Mouse (Mus musculus): Measurements from ENCODE around the gene Rps24. TPM values are rescaled to one million over a fixed set of nuclear protein-coding genes. Genes with fewer than 3 reads are reported as not detected.
"Not testable (repeated sequence)": the region's sequence is repeated elsewhere in the genome, so short reads cannot be mapped to it uniquely, and the experiment has no call there.

Rps24 gene
- polyA plus RNA-seq (2015; fragmentation: Nextera tagmentation; extraction: Ambion mirVana), result 573 and 590 TPM in 2 replicates

DNA sequence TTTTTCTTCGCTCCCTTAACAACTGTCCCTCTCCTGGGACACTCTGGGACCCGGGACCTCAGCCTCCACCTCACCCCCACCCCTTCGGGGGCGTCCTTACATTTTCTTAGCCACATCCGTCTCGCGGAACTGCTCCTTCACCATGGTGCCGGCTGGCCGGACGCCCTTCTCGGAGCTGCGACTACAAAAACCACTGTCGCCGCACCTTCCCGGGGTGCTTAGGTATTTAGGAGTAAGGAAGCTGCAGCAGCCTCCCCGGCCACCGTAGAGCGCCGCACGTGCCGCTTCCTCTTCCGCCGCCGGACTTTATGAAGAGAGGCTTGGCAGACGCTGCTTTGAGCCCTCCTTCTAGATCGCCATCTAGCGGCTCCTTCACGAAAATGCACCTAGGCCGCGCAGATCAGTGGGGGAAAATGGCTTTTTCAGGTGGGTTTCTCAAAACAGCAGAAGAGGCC is at the start of gene Rps24, which contains the start of gene Polr3a:
Gene Rps24, plus strand, starts transcription at position 353 of the 455 bp plus-strand sequence.
Gene Polr3a, minus strand, starts transcription at position 286 of the 455 bp plus-strand sequence.
- peaks cover 25% of the 10 kb centered on the region for H3K36me3 ChIP-seq
- no peaks in the 10 kb centered on the region for H3K9me3 ChIP-seq (replicated peaks)
- peak within 1 kb of the TSS; percentile 87 for H3K9ac ChIP-seq (replicated peaks)
- H3K27ac ChIP-seq (replicated peaks), result peak within 1 kb of the TSS; percentile 66
- under 1% methylated on average over 30 of the region's 30 CpGs for WGBS
- peak within 1 kb of the TSS; percentile 78 for H3K4me2 ChIP-seq
- H3K4me3 ChIP-seq (replicated peaks), result peak within 1 kb of the TSS; percentile 89
- ATAC-seq (ENCODE audit: low FRiP score), result peak; percentile 62
- peaks cover 25% of the 10 kb centered on the region for H3K4me1 ChIP-seq
- H3K27me3 ChIP-seq (replicated peaks), result no peaks in the 10 kb centered on the region

GRCm38 (mm10) chr14:24443529-24443928 is 43.4 kb upstream of the Rps24 start:
- 91% methylated on average over 4 of the region's 4 CpGs for WGBS
- not testable (repeated sequence) for H3K9me3 ChIP-seq (replicated peaks); H3K9ac ChIP-seq (replicated peaks); H3K27me3 ChIP-seq (replicated peaks); H3K4me3 ChIP-seq (replicated peaks); H3K27ac ChIP-seq (replicated peaks); H3K4me1 ChIP-seq; ATAC-seq (ENCODE audit: low FRiP score); H3K4me2 ChIP-seq
- peaks cover 22% of the 10 kb centered on the region for H3K36me3 ChIP-seq

DNA sequence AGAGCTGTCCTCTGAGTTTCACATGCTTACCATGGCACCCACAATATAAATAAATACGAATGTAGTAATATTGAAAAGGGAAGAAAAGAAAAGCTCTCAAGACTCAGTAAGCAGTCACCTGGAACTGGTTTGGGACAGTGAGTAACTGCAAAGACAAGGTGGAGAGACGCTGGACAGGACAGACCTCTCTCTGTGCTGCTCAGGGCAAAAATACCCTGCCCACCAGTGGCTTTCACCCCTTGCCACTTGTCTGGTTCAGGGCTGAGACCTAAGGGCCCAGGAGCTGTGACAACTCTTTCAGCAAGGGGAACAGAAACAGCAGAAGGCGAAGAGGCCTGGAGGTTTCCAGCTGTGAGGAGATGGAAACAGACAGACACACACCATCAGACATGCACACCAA is 28.7 kb upstream of the Rps24 start:
- H3K27ac ChIP-seq (replicated peaks), result no peak overlapping the region
- 90% methylated on average over 3 of the region's 3 CpGs for WGBS
- no peaks in the 10 kb centered on the region for H3K9me3 ChIP-seq (replicated peaks)
- no peaks in the 10 kb centered on the region for H3K27me3 ChIP-seq (replicated peaks)
- no peak overlapping the region for H3K4me3 ChIP-seq (replicated peaks)
- no peak overlapping the region for H3K4me2 ChIP-seq
- no peak overlapping the region for H3K9ac ChIP-seq (replicated peaks)
- peaks cover 99% of the 10 kb centered on the region for H3K36me3 ChIP-seq
- ATAC-seq (ENCODE audit: low FRiP score), result no peak
- H3K4me1 ChIP-seq, result no peaks in the 10 kb centered on the region

DNA sequence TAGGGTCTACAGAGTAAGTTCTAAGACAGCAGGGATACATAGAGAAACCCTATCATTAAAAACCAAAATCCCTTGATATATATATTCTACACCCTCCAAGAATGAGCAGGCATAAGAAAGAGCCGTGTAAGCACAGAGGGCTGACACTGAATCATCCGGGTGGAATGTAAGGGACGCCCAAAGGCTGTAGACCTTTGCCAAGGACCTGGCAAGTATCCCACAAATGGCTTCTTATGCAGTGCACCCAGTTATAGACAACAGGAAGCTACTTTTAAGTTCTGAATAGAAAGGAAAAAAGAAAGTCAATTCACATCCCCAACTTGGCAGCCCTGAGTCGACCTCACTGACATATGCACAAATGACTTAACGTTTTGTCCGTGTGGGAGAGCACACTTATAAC is 18.1 kb upstream of the Rps24 start:
- H3K36me3 ChIP-seq, result peaks cover 97% of the 10 kb centered on the region
- no peaks in the 10 kb centered on the region for H3K4me1 ChIP-seq
- ATAC-seq (ENCODE audit: low FRiP score), result no peak
- no peaks in the 10 kb centered on the region for H3K9me3 ChIP-seq (replicated peaks)
- H3K27me3 ChIP-seq (replicated peaks), result no peaks in the 10 kb centered on the region
- WGBS, result 89% methylated on average over 6 of the region's 6 CpGs
- no peak overlapping the region for H3K27ac ChIP-seq (replicated peaks)
- no peak overlapping the region for H3K4me2 ChIP-seq
- no peak overlapping the region for H3K9ac ChIP-seq (replicated peaks)
- H3K4me3 ChIP-seq (replicated peaks), result no peak overlapping the region

- 9% methylated on average over 13 of the region's 13 CpGs for WGBS
- Histone ChIP-seq H3K9ac (replicated peaks) (peak overlapping the region; percentile 87), H3K9me3 (replicated peaks) (no peaks in the 10 kb centered on the region), H3K4me2 (peak overlapping the region; percentile 78), H3K27ac (replicated peaks) (peak overlapping the region; percentile 66; the same call in 1 of the 2 replicates), H3K4me1 (peaks cover 20% of the 10 kb centered on the region), H3K4me3 (replicated peaks) (peak overlapping the region; percentile 89), H3K27me3 (replicated peaks) (no peaks in the 10 kb centered on the region), H3K36me3 (peaks cover 30% of the 10 kb centered on the region)
- ATAC-seq (ENCODE audit: low FRiP score), result 0 out of 2 replicates have a peak, but pooled peaks have one; percentile 6
Measured at GRCm38 (mm10) chr14:24486241-24486767, 621 bp upstream of the Rps24 start.

DNA sequence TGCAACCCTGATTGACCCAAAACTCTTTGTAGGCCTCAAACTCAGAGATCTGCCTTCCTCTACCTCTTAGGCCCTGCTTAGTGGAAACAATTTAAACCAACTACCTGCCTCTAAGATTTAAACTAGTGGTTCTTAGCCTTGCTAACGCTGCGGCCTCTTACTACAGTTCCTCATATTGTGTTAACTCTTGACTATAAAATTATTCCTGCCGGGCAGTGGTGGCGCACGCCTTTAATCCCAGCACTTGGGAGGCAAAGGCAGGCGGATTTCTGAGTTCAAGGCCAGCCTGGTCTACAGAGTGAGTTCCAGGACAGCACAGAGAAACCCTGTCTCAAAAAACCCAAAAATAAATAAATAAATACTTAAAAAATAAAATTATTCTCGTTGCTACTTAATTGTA is 2.8 kb downstream of the Rps24 start:
- not testable (repeated sequence) for H3K9ac ChIP-seq (replicated peaks); H3K9me3 ChIP-seq (replicated peaks); H3K27me3 ChIP-seq (replicated peaks); H3K27ac ChIP-seq (replicated peaks); ATAC-seq (ENCODE audit: low FRiP score)
- peaks cover 52% of the 10 kb centered on the region for H3K4me1 ChIP-seq
- peak overlapping the region; percentile 70; the same call in 1 of the 2 replicates for H3K4me3 ChIP-seq (replicated peaks)
- H3K4me2 ChIP-seq, result 0 out of 2 replicates have a peak overlapping the region, but pooled peaks have one; percentile 66
- 93% methylated on average over 7 of the region's 7 CpGs for WGBS
- H3K36me3 ChIP-seq, result peaks cover 27% of the 10 kb centered on the region

DNA sequence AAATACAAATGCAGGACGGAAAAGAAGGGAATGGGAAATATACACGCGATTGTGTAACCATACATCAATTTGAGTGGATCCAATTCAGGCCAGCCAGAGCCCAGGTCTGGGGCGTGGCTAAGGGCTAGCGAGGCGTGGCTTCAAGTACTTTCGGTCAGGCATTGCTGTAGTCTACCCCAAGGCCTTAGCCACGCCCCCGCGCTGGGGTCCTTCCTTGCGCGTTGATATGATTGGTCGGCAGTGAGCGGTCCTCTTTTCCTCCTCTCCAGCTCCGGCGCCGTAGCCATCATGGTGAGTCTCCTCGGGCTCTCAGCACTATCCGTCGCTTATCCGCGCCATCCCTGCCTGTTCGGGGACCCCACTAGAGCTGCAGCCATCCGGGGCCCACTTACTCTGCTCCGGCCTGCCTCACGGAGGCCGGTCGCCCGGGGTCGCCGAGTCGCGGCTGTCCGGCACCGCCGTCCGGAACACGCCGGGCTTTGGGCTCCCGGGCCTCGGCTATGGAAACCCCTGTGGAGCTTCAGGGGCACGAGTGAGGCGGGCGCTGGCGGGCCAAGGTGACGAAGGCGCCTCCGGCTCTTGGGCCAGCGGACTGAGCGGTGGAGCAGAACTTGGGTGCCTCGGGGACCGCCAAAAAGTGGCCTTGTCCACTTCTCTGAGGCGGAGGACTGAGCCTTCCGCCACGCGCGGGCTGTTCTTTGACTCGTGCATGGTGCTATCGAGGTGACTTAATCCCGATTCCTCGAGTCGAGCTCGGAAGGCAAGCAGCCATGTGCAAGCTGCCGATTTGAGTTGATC is 3.7 kb downstream of the Rps24 start:
- Histone ChIP-seq H3K4me1 (peaks cover 48% of the 10 kb centered on the region), H3K36me3 (peaks cover 33% of the 10 kb centered on the region), H3K4me2 (peak overlapping the region; percentile 66), H3K9me3 (replicated peaks) (no peaks in the 10 kb centered on the region), H3K9ac (replicated peaks) (peak overlapping the region; percentile 83), H3K27me3 (replicated peaks) (no peaks in the 10 kb centered on the region), H3K27ac (replicated peaks) (peak overlapping the region; percentile 84), H3K4me3 (replicated peaks) (peak overlapping the region; percentile 70)
- ATAC-seq (ENCODE audit: low FRiP score), result peak; percentile 92
- under 1% methylated on average over 64 of the region's 64 CpGs for WGBS

DNA sequence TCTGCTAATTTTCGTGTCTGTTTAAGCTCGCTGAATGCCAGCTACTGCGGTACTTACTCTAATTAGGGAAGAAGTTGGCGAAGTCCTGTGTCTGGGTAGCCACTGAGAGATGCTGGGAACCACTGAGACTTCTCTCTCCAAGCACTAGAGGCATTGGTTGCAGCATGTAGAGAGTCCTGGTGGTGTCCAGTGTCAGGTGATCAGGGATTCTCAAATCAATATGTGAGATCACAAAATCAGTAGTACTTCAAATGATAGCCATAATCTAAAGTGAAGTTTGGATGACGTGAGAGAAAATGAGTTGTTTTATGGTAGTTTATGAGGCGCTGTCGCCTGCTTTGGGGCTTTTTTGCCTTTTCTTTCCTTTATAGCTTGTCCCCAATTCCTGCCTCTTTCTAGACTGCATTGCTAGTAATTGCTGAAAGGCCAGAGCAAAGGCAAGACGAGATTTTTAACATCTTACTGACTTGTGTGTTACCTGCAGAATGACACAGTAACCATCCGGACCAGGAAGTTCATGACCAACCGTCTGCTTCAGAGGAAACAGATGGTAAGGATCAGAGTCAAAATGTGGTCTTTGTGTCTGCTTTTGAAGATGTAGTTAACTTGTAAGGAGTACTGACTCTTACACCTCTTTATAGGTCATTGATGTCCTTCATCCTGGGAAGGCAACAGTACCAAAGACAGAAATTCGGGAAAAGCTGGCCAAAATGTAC is 4.5 kb downstream of the Rps24 start:
- Histone ChIP-seq H3K27ac (replicated peaks) (peak overlapping the region; percentile 84), H3K4me3 (replicated peaks) (peak overlapping the region; percentile 70), H3K4me1 (peaks cover 41% of the 10 kb centered on the region), H3K4me2 (peak overlapping the region; percentile 66), H3K36me3 (peaks cover 41% of the 10 kb centered on the region), H3K9me3 (replicated peaks) (no peaks in the 10 kb centered on the region), H3K27me3 (replicated peaks) (no peaks in the 10 kb centered on the region), H3K9ac (replicated peaks) (peak overlapping the region; percentile 83)
- ATAC-seq (ENCODE audit: low FRiP score), result peak; percentile 21; the same call in 1 of the 2 replicates
- 4% methylated on average over 11 of the region's 11 CpGs for WGBS

- no peak for ATAC-seq (ENCODE audit: low FRiP score)
- H3K36me3 ChIP-seq, result peaks cover 59% of the 10 kb centered on the region
- no peak overlapping the region for H3K4me3 ChIP-seq (replicated peaks)
- no peak overlapping the region for H3K9ac ChIP-seq (replicated peaks)
- H3K4me1 ChIP-seq, result peaks cover 41% of the 10 kb centered on the region
- 91% methylated on average over 9 of the region's 9 CpGs for WGBS
- H3K9me3 ChIP-seq (replicated peaks), result no peaks in the 10 kb centered on the region
- H3K27me3 ChIP-seq (replicated peaks), result no peaks in the 10 kb centered on the region
- no peak overlapping the region for H3K27ac ChIP-seq (replicated peaks)
- H3K4me2 ChIP-seq, result 0 out of 2 replicates have a peak overlapping the region, but pooled peaks have one; percentile 6
Measured at GRCm38 (mm10) chr14:24493256-24493655, 6.3 kb downstream of the Rps24 start.

DNA sequence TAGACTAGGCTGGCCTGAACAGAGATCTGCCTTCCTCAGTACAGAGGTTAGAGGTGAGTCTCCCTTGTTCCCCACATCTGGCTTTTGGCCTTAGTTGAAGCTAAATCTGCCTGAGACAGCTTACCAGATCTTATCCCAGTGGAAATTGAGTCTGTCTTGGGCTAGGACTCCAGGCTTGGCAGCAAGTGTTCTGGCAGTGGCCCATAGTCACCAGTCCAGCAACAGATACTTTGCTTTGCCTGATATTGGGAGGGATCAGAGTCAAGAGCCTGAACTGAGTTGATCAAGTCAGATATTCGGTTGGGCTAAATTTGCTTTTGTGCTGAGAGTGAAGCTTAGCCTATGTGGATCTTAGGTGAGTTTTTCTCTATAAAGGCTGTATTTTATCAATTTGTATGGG is 9.6 kb downstream of the Rps24 start:
- Histone ChIP-seq H3K36me3 (peaks cover 68% of the 10 kb centered on the region), H3K9ac (replicated peaks) (no peak overlapping the region), H3K27me3 (replicated peaks) (no peaks in the 10 kb centered on the region), H3K27ac (replicated peaks) (no peak overlapping the region), H3K4me3 (replicated peaks) (no peak overlapping the region), H3K4me2 (no peak overlapping the region), H3K4me1 (peaks cover 47% of the 10 kb centered on the region), H3K9me3 (replicated peaks) (no peaks in the 10 kb centered on the region)
- WGBS, result 90% methylated on average over 1 of the region's 1 CpGs
- ATAC-seq (ENCODE audit: low FRiP score), result no peak

- H3K9ac ChIP-seq (replicated peaks), result no peak overlapping the region
- H3K4me2 ChIP-seq, result no peak overlapping the region
- no peak overlapping the region for H3K27ac ChIP-seq (replicated peaks)
- H3K4me3 ChIP-seq (replicated peaks), result no peak overlapping the region
- H3K4me1 ChIP-seq, result peaks cover 40% of the 10 kb centered on the region
- H3K36me3 ChIP-seq, result peaks cover 64% of the 10 kb centered on the region
- ATAC-seq (ENCODE audit: low FRiP score), result no peak
- WGBS, result 92% methylated on average over 1 of the region's 1 CpGs
- H3K27me3 ChIP-seq (replicated peaks), result no peaks in the 10 kb centered on the region
- H3K9me3 ChIP-seq (replicated peaks), result no peaks in the 10 kb centered on the region
Measured at GRCm38 (mm10) chr14:24497443-24497842, 10.5 kb downstream of the Rps24 start.

Measured in neural tube, embryonic 15.5 days (tissue).